Mouse (Mus musculus) embryonic facial prominence, embryonic 13.5 days (tissue): ENCODE results near the gene Slc48a1. TPM values are rescaled to one million over a fixed set of nuclear protein-coding genes. Genes with fewer than 3 reads are reported as not detected.
A peak's percentile ranks its signal among the peaks of the same experiment; 100 is the strongest.

ENCODE experiments used
- ATAC-seq: fragments of 200-750 bp; cut with Nextera tagmentation; 2 replicates; pipeline ENCODE4 v1.8.0; 2017; ENCODE audit warnings: low read depth; ENCODE audit not compliant: insufficient number of reproducible peaks, insufficient read depth, low FRiP score, low TSS enrichment
- H3K27ac ChIP-seq: fragments of 300-500 bp; sonication (generic); 2 replicates; pipeline ENCODE4 v1.5.1; 2015; ENCODE audit warnings: moderate library complexity, mild to moderate bottlenecking, inconsistent platforms
- H3K27me3 ChIP-seq: fragments of 300-500 bp; sonication (generic); 2 replicates; pipeline ENCODE4 v1.6.1; 2015; ENCODE audit warnings: mild to moderate bottlenecking, inconsistent platforms
- H3K36me3 ChIP-seq: fragments of 300-500 bp; sonication (generic); 2 replicates; pipeline ENCODE4 v1.6.1; 2015; ENCODE audit warnings: mild to moderate bottlenecking, inconsistent platforms
- H3K4me1 ChIP-seq: fragments of 300-500 bp; sonication (generic); 2 replicates; pipeline ENCODE4 v1.6.1; 2015; ENCODE audit warnings: inconsistent platforms
- H3K4me2 ChIP-seq: fragments of 300-500 bp; sonication (generic); 2 replicates; pipeline ENCODE4 v1.6.1; 2015; ENCODE audit warnings: moderate library complexity, mild to moderate bottlenecking, inconsistent platforms
- H3K4me3 ChIP-seq: fragments of 300-500 bp; sonication (generic); 2 replicates; pipeline ENCODE4 v1.5.1; 2015; ENCODE audit warnings: mild to moderate bottlenecking, inconsistent platforms
- H3K9ac ChIP-seq: fragments of 300-500 bp; sonication (generic); 2 replicates; pipeline ENCODE4 v1.6.1; 2015; ENCODE audit warnings: mild to moderate bottlenecking, inconsistent platforms
- H3K9me3 ChIP-seq: fragments of 300-500 bp; sonication (generic); 2 replicates; pipeline ENCODE4 v1.6.1; 2016; ENCODE audit warnings: inconsistent platforms
- WGBS: fragments of 180-500 bp; shearing (Covaris S2); methylation state at CpG from one replicate; pipeline ENCODE4 v1.1.7; 2015; ENCODE audit warnings: mixed read lengths; 5-methylcytosine and 5-hydroxymethylcytosine counted together
- polyA plus RNA-seq: library from polyadenylated mRNA; unstranded; fragments of >200 nt; fragmentation: Nextera tagmentation; extraction: Ambion mirVana; gene quantifications from 2 replicates; pipeline ENCODE4 v1.2.1, GENCODE M21; 2015

Gene Slc48a1
- polyA plus RNA-seq, 1 experiment from 2014 or later: 34.7 TPM

DNA sequence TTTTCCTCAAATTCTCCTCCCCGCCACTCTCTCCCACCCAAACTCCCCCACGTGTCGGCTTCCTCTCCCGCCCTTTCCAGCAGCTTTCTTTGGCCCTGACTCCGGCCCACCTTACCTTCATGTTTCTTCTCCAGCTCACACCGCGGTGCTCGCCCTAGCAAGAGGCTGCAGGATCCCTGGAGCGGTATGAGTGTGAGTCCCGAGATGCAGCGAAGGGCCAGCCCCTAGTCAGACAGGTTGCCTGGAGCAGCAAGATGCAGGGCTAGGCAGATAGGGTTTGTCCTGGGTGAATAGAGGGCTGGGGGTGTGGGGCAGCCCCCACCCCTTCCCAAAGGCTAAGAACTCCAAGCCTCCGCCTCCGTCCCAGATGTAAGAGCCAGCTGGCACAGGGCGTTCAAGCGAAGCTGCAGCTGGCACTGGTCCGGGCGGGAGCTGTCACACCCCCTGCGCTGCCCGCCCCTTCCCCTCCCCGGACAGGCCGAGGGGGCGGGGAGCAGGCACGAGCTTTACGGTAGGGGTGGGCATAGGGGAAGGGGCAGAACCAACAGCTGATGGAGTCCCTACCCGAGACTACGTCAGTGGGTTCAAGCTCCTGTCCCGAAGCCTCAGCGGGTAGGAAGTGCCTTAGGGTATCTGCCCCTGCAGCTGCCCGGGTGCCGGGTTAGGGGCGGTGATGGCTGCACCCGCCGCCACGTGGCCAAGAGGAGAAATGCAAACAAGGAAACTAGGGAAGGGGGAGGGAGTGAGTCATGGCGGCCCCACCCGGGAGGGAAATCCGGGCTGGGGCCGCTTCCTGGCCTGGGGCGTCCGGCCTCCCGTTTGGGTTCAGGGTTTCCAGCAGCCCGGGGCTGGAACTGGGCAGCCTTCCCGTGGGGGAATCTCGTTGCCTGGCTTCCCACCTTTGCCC, 10.8 kb upstream of the Slc48a1 start, which contains the start of gene Rapgef3:
Gene Rapgef3 (minus strand): TSS at position 693 of the 907 bp plus-strand sequence.
- Histone ChIP-seq H3K4me2 (peak within 1 kb of the TSS; percentile 94), H3K36me3 (no peaks in the 10 kb centered on the region), H3K4me1 (peaks cover 45% of the 10 kb centered on the region), H3K9me3 (no peaks in the 10 kb centered on the region), H3K27me3 (peaks cover 47% of the 10 kb centered on the region), H3K9ac (peak within 1 kb of the TSS; percentile 72), H3K27ac (peak within 1 kb of the TSS; percentile 51; the same call in 1 of the 2 replicates), H3K4me3 (peak within 1 kb of the TSS; percentile 51)
- peak; percentile 71 for ATAC-seq
- under 1% methylated on average over 44 of the region's 44 CpGs for WGBS

DNA sequence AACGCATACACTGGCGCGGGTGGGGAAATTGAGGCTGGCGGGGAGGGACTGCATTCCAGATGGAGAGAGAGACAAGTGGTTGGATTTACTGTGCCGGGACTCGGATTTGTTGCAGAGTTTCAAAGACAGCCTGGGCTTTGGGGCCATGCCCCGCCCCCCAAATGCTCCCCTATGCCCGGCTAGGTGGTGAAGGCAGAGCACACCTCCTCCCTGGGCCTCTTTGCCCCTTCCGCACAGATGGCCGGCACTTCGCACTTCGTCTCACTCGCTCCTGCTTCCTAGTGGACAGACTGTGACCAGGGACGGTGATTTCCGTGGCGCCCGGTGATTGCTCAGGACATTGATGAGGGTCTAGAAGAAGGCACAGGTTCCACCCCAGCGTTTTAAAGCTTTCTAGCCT, 10.1 kb upstream of the Slc48a1 start:
- Histone ChIP-seq H3K9me3 (no peaks in the 10 kb centered on the region), H3K27me3 (peaks cover 47% of the 10 kb centered on the region), H3K4me1 (peaks cover 52% of the 10 kb centered on the region), H3K4me2 (peak overlapping the region; percentile 94), H3K9ac (peak overlapping the region; percentile 72), H3K27ac (peak overlapping the region; percentile 51; the same call in 1 of the 2 replicates), H3K4me3 (peak overlapping the region; percentile 51), H3K36me3 (no peaks in the 10 kb centered on the region)
- ATAC-seq: no peak
- 2% methylated on average over 18 of the region's 18 CpGs for WGBS

DNA sequence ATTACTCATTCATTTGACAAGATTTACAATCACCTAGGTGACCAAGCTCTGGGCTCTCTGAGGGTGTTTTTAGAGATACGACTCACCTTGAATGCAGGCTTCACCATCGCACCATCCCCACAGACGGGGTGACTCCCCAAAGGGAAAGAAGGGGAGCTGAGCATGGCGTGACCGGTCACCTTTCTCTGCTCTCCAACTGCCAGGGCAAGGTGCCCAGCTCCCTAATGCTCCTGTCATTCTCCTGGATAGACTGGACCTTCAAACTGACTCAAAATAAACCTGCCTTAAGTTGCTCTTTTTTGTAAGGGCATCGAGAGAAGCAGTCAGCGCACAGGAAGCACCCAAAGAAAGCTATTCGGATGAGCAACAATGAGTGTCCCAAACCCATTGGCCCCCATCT, 8.0 kb upstream of the Slc48a1 start:
- H3K36me3 ChIP-seq: no peaks in the 10 kb centered on the region
- peaks cover 56% of the 10 kb centered on the region for H3K4me1 ChIP-seq
- no peaks in the 10 kb centered on the region for H3K9me3 ChIP-seq
- no peak overlapping the region for H3K9ac ChIP-seq
- ATAC-seq: no peak
- WGBS: 86% methylated on average over 8 of the region's 8 CpGs
- H3K27me3 ChIP-seq: peaks cover 39% of the 10 kb centered on the region
- H3K4me2 ChIP-seq: no peak overlapping the region
- no peak overlapping the region for H3K4me3 ChIP-seq
- H3K27ac ChIP-seq: no peak overlapping the region

DNA sequence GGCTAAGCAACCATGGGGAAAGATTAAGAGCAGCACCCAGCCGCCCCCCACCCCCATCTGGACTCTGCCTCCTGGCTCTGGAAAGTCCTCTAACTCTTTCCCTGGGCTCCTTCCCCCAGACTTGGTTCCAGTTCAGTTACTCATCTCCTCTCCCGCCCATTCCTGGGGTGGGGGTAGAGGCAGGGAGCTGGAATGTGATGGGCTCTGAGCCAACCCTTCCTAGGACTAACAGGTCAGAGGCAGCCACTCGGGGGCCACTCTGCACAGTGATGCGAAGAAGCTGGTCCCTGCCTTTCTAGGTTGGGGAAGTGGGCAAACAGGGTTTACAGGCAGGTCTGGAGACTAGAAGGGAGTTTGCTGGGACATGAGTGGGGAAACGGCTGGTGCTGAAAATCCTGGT, 5.2 kb upstream of the Slc48a1 start:
- 18% methylated on average over 5 of the region's 5 CpGs for WGBS

DNA sequence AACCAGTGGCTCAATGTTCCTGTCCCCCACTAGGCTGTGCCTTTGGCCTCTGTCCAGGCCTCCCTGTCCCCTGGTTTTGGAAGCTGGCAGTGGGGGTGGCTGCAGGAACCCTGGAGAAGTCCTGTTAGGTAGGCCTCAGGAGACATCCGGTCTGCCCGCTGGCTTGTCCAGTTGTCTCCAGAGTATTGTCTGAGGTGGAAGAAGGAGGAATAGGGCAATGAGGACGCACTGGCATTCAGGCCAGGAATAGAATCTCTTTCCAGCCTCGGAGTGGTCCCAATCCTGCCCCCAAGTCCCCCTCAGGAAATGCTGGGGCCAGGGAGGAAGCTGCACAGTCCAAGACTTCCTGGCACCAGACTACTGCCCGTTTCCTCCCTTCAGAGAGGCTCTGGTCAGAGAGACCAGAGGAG, 4.4 kb upstream of the Slc48a1 start:
- 68% methylated on average over 5 of the region's 5 CpGs for WGBS
- H3K9ac ChIP-seq: no peak overlapping the region
- H3K4me3 ChIP-seq: no peak overlapping the region
- no peak overlapping the region for H3K4me2 ChIP-seq
- ATAC-seq: no peak; the same call in 1 of the 2 replicates
- no peaks in the 10 kb centered on the region for H3K9me3 ChIP-seq
- peaks cover 33% of the 10 kb centered on the region for H3K4me1 ChIP-seq
- H3K27me3 ChIP-seq: peaks cover 14% of the 10 kb centered on the region
- H3K36me3 ChIP-seq: no peaks in the 10 kb centered on the region
- H3K27ac ChIP-seq: peak overlapping the region; percentile 76

More for the DNA sequence above, 5.2 kb upstream of the Slc48a1 start:
- 0 out of 2 replicates have a peak, but pooled peaks have one; percentile 37 for ATAC-seq
- Histone ChIP-seq H3K9me3 (no peaks in the 10 kb centered on the region), H3K4me3 (no peak overlapping the region), H3K9ac (no peak overlapping the region), H3K27ac (peak overlapping the region; percentile 76), H3K4me1 (peaks cover 34% of the 10 kb centered on the region), H3K27me3 (peaks cover 17% of the 10 kb centered on the region), H3K4me2 (peak overlapping the region; percentile 9; the same call in 1 of the 2 replicates), H3K36me3 (no peaks in the 10 kb centered on the region)

DNA sequence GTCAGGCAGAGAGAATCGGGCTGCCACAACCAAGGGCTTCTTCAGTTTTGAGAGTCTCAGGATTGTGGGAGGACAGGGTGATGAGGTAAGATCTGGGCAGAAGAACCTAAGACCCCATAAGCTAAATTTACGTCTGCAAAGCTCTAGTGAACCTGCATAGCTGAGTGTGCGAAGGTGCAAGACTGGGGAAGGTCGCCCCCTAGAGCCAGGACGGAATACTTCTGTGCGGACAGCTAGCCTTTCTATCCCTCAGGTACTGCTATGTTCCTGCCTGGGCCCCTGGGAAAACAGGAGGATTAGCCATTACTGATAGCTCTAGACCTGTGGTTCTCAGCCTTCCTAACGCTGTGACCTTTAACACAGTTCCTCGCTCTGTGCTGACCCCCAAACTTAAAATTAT, 1.8 kb upstream of the Slc48a1 start:
- Histone ChIP-seq H3K9me3 (no peaks in the 10 kb centered on the region), H3K4me1 (peaks cover 46% of the 10 kb centered on the region), H3K4me3 (no peak overlapping the region), H3K9ac (no peak overlapping the region), H3K36me3 (no peaks in the 10 kb centered on the region), H3K27me3 (no peaks in the 10 kb centered on the region; the same call in 1 of the 2 replicates), H3K4me2 (no peak overlapping the region), H3K27ac (no peak overlapping the region)
- 9% methylated on average over 8 of the region's 8 CpGs for WGBS
- no peak for ATAC-seq

DNA sequence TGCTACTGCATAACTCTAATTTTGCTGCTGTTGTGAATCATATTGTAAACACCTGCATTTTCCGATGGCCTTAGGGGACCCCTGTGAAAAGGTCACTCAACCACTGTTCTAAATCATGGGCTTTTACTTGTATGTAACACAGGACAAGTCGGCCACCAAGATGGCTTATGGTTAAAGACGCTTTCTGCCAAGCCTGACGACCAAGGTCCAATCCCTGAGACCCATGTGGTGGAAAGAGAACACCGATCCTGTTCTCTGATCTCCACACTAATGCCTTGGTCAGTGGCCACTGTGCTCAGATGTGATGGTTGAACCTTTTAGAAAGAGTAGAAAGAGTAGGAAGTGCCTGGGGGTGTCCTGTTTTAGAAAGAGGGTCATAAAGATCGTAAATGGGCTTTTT, 1.4 kb upstream of the Slc48a1 start:
- 77% methylated on average over 6 of the region's 6 CpGs for WGBS
- no peak overlapping the region for H3K27ac ChIP-seq
- H3K4me3 ChIP-seq: no peak overlapping the region
- no peaks in the 10 kb centered on the region for H3K36me3 ChIP-seq
- H3K9ac ChIP-seq: no peak overlapping the region
- H3K9me3 ChIP-seq: no peaks in the 10 kb centered on the region
- no peaks in the 10 kb centered on the region; the same call in 1 of the 2 replicates for H3K27me3 ChIP-seq
- H3K4me2 ChIP-seq: no peak overlapping the region
- H3K4me1 ChIP-seq: peaks cover 50% of the 10 kb centered on the region
- no peak for ATAC-seq

DNA sequence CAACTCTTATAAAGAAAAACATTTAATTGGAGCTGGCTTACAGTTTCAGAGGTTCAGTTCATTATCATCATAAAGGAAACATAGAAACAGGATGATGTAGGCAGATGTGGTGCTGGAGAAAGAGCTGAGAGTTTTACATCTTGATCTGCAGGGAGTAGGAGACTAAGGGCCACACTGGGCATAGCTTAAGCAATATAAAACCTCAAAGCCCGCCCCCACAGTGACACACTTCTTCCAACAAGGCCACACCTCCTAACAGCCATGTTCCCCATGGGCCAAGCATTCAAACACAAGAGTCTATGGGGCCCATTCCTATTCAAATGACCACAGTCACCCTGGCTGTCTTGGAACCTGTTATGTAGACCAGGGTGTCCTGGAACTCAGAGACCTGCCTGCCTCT, 1.3 kb downstream of the Slc48a1 start:
- no peak overlapping the region for H3K27ac ChIP-seq
- 81% methylated on average over 1 of the region's 1 CpGs for WGBS

DNA sequence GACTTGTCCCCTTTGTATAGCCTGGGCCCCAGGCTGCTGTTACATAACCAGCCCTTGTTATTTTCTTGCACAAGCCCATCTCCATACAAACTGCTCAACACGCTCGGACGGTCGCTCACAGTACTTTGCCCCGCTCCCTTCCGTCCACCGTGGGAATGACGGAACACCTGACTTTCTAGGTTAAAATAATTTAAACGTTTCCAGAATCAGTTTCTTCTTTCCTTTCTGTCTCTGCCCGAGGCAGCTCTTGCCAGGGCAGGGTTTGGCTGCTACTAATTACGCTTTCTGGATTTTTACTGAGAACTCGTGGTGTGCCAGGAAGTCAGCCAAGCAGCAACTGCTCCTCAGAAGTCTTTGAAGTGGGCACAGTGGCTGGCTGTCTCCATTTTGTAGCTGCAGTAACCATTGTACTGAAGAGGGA, 2.3 kb downstream of the Slc48a1 start:
- WGBS: 32% methylated on average over 12 of the region's 12 CpGs
- Histone ChIP-seq H3K4me2 (no peak overlapping the region), H3K4me1 (peaks cover 42% of the 10 kb centered on the region)

More for the DNA sequence above, 1.3 kb downstream of the Slc48a1 start:
- Histone ChIP-seq H3K4me2 (no peak overlapping the region), H3K4me3 (no peak overlapping the region), H3K4me1 (peaks cover 41% of the 10 kb centered on the region), H3K36me3 (no peaks in the 10 kb centered on the region), H3K27me3 (peaks cover 5% of the 10 kb centered on the region; the same call in 1 of the 2 replicates), H3K9me3 (no peaks in the 10 kb centered on the region), H3K9ac (no peak overlapping the region)
- ATAC-seq: no peak

DNA sequence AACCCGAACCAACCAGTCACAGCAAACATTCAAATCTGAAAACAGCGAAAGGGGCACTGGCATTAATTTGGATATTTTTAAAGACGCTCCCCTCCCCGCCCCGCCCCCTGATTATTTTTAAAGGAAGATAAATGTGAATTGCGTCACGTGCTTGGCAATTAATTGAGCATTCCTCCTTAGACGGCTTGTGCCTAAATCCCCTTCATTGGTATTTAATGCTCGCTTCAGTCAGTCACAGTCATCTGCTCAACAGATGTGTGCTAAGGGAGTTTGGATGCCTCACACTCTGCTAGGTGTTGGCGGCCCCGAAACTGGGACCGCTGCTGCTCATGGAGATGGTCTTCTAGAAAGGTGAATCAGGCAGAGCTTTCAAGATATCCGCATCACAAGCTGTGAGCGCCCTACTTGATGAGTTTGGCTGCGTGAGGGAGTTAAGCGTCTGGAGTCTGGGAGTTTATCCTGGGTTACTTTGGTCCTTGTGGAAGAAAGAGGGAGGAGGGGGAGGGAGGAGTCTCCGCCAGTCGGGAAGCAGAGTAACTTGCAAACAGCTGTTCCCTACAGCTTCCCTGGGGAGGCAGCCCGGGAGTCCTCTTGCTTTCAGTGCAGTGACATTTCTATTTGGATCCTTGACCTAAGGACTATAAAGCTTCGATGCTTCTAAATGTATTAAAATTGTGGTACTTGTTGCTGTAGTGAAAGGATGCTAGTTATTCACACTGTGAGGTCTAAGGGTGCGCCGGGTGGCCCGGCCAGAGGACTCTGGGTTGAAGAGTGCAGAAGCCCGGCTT, 3.8 kb downstream of the Slc48a1 start:
- no peak for ATAC-seq
- 6% methylated on average over 24 of the region's 24 CpGs for WGBS

More for the DNA sequence above, 2.3 kb downstream of the Slc48a1 start:
- ATAC-seq: no peak
- Histone ChIP-seq H3K9me3 (no peaks in the 10 kb centered on the region), H3K9ac (no peak overlapping the region), H3K36me3 (no peaks in the 10 kb centered on the region), H3K27ac (peak overlapping the region; percentile 68), H3K27me3 (peaks cover 5% of the 10 kb centered on the region; the same call in 1 of the 2 replicates), H3K4me3 (no peak overlapping the region)

DNA sequence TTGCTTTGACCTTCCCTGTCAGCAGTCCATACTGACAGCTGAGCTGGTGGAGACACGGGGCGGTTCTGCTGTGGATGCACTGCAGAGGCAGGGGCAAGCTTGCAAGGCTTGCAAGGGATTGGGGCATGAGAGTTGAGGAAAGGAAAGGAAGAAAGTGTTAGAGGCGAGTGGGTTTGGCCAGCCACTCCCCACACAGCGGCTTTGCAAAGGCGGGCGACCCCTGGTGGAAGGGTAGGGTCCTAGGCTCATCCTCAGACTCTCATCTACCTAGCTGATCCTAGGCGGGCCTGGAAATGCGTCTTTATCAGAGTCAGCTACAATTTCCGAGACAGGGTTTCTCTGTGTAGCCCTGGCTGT, 4.4 kb downstream of the Slc48a1 start:
- WGBS: 7% methylated on average over 9 of the region's 9 CpGs
- peak overlapping the region; percentile 18 for H3K4me3 ChIP-seq

More for the DNA sequence above, 3.8 kb downstream of the Slc48a1 start:
- Histone ChIP-seq H3K27ac (peak overlapping the region; percentile 81), H3K4me3 (peak overlapping the region; percentile 18), H3K9me3 (no peaks in the 10 kb centered on the region), H3K27me3 (peaks cover 5% of the 10 kb centered on the region; the same call in 1 of the 2 replicates), H3K4me1 (peaks cover 47% of the 10 kb centered on the region), H3K9ac (peak overlapping the region; percentile 28; the same call in 1 of the 2 replicates), H3K4me2 (peak overlapping the region; percentile 51), H3K36me3 (no peaks in the 10 kb centered on the region)

More for the DNA sequence above, 4.4 kb downstream of the Slc48a1 start:
- Histone ChIP-seq H3K9ac (0 out of 2 replicates have a peak overlapping the region, but pooled peaks have one; percentile 28), H3K4me1 (peaks cover 47% of the 10 kb centered on the region), H3K27ac (peak overlapping the region; percentile 81), H3K4me2 (peak overlapping the region; percentile 51), H3K9me3 (no peaks in the 10 kb centered on the region), H3K36me3 (no peaks in the 10 kb centered on the region), H3K27me3 (0 out of 2 replicates have a peak, but pooled peaks cover 5% of the 10 kb centered on the region)
- no peak for ATAC-seq
